Mouse (Mus musculus) left cerebral cortex, adult 11 months (tissue): ENCODE results near the gene Gm49405.
A peak's percentile ranks its signal among the peaks of the same experiment; 100 is the strongest.
"Not testable (repeated sequence)": the region's sequence is repeated elsewhere in the genome, so short reads cannot be mapped to it uniquely, and the experiment has no call there.

Experiments used
- DNase-seq: peaks from one replicate; pipeline ENCODE4 v3.0.0; 2022; ENCODE audit warnings: low spot score

The Gm49405 gene

GRCm38 (mm10) chr19:4015635-4016034 is 15.2 kb downstream of the Gm49405 start:
- no peak for DNase-seq

GRCm38 (mm10) chr19:4017921-4018587 is 17.6 kb downstream of the Gm49405 start:
- no peak for DNase-seq

DNA sequence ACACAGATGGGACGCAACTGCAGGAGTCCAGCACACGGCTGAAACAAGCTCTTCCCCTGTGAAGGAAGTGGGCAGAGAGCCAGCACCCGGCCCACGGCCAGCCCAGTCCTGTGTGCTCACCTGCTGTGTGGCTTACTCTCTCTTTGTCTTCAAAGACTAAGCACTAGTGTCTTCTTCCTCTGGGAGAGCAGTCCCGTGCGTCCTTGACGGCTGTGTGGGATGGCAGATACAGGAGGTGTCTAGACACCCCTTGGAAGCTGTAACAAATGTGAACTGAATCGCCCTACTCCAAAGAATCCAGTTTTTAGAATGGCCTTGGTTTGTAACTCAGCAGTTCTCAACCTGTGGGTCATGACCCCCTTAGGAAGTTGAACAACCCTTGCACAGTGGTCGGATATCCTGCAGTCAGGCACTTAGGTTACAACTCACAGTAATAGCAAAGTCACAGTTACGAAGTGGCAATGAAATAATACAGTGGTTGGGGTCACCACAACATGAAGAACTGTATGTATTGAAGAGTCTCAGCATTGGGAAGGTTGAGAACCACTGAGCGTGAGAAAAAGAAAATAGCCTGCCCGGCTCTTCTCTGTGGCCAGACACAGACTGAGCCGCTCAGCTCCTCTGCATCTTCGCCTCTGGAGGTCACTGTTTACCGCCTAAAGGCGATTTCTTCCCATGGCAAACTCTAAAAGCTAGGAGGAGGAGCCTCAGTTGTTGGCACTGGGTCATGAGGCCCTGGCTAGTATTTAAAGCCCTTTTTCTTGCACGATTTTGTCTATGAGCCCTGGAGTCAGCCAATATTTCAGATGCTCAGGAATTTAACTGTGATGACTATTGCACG is 18.5 kb downstream of the Gm49405 start:
- peak; percentile 72 for DNase-seq

- no peak for DNase-seq
These were observed 22.8 kb downstream of the Gm49405 start for GRCm38 (mm10) chr19:4023185-4023584.

DNA sequence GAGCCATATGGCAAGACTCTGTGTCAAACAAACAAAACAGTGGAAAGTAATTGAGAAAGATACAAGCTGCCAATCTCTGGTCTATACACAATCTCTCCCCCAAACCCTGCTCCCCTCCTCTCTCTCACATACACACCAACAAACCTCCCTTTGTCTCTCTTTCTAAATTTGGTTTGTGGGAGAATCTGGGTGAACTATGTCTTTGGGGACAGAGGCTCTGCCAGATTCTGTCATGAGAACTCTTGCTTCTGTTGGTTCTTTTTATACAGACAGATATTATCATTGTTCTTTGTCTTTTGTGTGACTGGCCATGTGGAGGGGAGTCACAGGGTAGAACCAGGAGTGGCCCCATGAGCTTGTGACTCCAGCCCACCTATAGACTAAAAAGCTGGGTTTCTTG is 27.1 kb downstream of the Gm49405 start:
- DNase-seq: no peak

- DNase-seq: no peak
These were observed 32.2 kb downstream of the Gm49405 start for GRCm38 (mm10) chr19:4032668-4033067.

DNA sequence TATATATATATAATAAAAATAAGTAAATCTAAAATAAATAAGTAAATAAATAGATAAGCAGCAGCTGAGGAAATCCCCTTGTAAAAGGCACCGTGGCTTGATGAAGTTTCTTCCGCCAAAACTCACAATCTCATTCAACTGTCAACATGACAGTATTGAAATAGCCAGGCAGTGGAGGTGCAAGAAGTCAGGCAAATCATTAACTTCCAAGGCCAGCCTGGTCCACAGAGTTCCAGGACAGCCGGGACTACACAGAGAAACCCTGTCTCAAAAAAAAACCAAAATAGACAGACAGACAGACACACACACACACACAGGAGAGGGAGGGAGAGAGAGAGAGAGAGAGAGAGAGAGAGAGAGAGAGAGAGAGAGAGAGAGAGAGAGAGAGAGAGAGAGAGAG is 32.9 kb downstream of the Gm49405 start:
- no peak for DNase-seq

DNA sequence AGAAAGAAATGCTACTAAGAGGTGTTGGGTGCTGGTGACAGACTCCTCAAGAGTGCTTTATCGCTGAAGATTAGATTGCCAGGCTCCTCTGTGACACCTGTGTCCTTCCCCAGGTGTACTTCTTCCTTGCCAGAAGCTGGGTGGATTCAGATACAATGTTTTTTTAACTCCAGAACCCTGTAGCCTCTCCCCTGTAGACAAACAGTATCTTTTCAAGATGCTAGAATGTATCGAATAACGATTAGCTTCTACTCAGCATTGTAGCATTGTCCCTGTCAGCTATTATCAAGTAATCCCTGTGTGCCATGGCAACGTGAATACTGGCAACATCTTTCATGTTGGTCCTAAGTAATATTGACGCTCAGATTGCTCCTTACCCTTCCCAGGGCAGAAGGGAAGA is 33.3 kb downstream of the Gm49405 start:
- DNase-seq: no peak

GRCm38 (mm10) chr19:4036327-4037045 is 36.1 kb downstream of the Gm49405 start:
- no peak for DNase-seq

GRCm38 (mm10) chr19:4037154-4037787 is 36.8 kb downstream of the Gm49405 start:
- DNase-seq: not testable (repeated sequence)

DNA sequence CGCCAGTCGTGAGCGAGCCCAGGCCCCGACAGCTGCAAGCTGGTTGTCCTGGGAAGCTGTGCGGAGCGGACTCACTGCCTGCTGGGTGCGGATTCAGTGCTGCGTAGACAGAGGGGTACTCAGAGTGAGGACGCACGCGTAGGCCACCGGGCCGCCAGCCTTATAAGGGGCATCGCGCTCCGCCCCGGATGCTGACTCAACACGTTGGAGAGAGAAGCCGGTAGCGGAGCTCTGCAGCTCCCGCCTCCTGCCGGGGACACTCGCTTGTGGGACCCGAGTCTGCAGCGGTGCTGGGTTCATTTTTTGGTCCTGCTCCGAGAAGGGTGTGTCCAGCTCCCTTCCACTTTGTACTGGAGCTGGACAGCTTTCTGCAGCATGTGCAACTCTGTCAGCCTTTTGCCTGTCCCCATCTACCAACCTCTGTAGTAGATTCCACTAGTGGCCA is 37.4 kb downstream of the Gm49405 start, which contains the start of gene Gstp1:
Gene Gstp1 (minus strand): TSS at position 198 of the 445 bp plus-strand sequence.
- DNase-seq: peak; percentile 87

DNA sequence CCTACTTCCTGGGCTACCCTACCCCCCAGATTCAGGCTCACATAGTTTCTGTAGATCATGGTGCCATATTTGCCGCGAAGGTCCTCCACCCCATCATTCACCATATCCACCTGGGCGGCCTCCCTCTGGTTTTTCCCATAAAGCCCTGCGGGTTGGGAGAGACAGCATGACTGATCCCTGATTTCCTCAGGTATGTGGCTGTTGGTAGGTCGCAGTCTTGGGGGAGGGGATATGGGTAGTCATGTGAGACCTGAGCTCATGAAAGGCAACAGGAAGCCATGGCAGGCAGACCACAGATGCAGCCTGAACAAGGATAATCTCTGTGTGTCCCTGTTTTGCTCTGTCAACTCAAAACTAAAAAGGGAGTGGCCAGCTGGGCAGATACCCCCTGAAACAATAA is 40.5 kb downstream of the Gm49405 start:
- not testable (repeated sequence) for DNase-seq

- DNase-seq: not testable (repeated sequence)
These were observed 41.1 kb downstream of the Gm49405 start for GRCm38 (mm10) chr19:4041500-4041899.

DNA sequence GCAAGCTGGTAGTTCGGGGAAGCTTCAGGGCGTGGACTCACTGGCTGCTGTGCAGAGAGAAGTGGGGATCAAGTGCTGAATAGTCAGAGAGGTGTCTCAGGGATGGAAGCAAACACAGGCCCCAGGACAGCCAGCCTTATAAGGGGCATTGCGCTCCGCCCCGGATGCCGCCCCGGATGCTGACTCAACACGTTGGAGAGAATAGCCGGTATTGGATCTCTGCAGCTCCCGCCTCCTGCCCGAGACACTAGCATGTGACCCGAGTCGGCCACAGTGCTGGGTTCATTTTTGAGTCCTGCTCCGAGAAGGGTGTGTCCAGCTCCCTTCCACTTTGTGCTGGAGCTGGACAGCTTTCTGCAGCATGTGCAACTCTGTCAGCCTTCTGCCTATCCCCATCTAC is 41.7 kb downstream of the Gm49405 start:
- DNase-seq: no peak

- not testable (repeated sequence) for DNase-seq
These were observed 43.7 kb downstream of the Gm49405 start for GRCm38 (mm10) chr19:4044109-4044508.

DNA sequence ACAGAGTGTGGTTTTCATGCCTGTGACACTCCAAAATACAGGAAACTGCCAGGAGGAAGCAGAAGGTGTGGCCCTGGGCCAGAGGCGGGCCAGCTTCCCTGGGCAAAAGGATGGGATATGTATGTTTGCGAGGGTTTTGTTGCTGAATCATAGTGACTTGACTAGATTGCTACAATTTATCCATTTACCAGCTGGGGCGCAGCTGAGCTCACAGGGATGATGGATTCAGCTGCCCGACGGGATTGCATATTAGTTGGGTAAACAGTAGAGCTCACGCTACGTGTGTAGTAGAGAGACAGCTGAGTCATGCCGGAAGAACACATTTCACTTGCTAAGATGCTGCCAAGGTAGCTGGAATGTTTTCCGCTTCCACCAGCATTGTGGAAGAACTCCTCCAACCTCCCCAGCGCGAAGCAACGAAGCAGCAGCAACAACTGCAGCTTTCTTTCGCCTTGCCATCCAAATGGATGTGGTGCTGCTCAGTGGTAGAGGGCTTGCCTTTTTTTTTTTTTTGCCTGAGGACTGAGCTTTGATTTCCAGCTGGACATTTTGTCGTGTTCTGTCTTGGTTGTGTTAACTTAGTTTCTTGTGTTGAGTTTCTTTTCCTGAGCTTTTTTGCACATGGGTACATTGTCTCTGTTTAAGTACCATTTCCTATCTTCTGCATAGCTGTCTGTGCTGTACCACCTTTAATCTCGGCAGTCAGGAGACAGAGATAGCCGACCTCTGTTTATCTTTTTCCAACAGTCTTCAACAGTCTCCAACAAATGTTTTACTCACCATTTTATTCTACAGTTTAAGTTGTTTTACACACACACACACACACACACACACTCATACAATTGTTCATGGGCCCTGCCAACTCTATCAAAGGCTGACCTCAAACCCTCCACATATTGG is 45.8 kb downstream of the Gm49405 start, which contains the start of gene Gstp2:
Gene Gstp2 (minus strand): TSS at position 58 of the 900 bp plus-strand sequence.
- peak; percentile 79 for DNase-seq

GRCm38 (mm10) chr19:4046866-4047254 is 46.4 kb downstream of the Gm49405 start:
- DNase-seq: no peak

GRCm38 (mm10) chr19:4047859-4048258 is 47.4 kb downstream of the Gm49405 start:
- DNase-seq: no peak

DNA sequence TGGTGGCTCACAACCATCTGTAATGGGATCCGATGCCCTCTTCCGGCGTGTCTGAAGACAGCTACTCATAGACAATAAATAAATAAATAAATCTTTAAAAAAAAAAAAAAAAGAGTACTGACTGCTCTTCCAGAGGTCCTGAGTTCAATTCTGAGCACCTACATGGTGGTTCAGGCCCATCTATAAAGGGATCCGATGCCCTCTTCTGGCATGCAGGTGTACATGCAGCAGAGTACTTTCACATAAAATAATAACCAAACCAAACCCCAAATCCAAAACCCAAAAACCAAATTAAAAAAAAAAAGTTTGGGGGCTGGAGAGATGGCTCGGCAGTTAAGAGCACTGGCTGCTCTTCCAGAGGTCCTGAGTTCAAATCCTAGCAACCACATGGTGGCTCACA is 48.6 kb downstream of the Gm49405 start:
- not testable (repeated sequence) for DNase-seq

GRCm38 (mm10) chr19:4051016-4051415 is 50.6 kb downstream of the Gm49405 start:
- no peak for DNase-seq
